Mouse (Mus musculus) hindbrain, embryonic 15.5 days (tissue): ENCODE measurements around the gene Plcd4. TPM values are rescaled to one million over a fixed set of nuclear protein-coding genes. Genes with fewer than 3 reads are reported as not detected.
A peak's percentile ranks its signal among the peaks of the same experiment; 100 is the strongest.

Source experiments
- ATAC-seq: fragments of 200-750 bp; cut with Nextera tagmentation; 2 replicates; pipeline ENCODE4 v1.8.0; 2017; ENCODE audit warnings: low read depth, moderate number of reproducible peaks, moderate TSS enrichment; ENCODE audit not compliant: low FRiP score
- H3K27ac ChIP-seq: fragments of 300-500 bp; sonication (generic); replicated peaks from 2 replicates; pipeline ENCODE4 v1.5.1; 2015; ENCODE audit warnings: mild to moderate bottlenecking, inconsistent platforms
- H3K27me3 ChIP-seq: fragments of 300-500 bp; sonication (generic); 2 replicates; pipeline ENCODE4 v1.6.1; 2015; ENCODE audit warnings: control low read depth, inconsistent platforms
- H3K36me3 ChIP-seq: fragments of 300-500 bp; sonication (generic); 2 replicates; pipeline ENCODE4 v1.6.1; 2015; ENCODE audit warnings: control low read depth, inconsistent platforms
- H3K4me1 ChIP-seq: fragments of 300-500 bp; sonication (generic); replicated peaks from 2 replicates; pipeline ENCODE4 v1.6.1; 2015; ENCODE audit warnings: control low read depth, inconsistent platforms
- H3K4me2 ChIP-seq: fragments of 300-500 bp; sonication (generic); 2 replicates; pipeline ENCODE4 v1.6.1; 2015; ENCODE audit warnings: moderate library complexity, mild to moderate bottlenecking, inconsistent platforms
- H3K4me3 ChIP-seq: fragments of 300-500 bp; sonication (generic); 2 replicates; pipeline ENCODE4 v1.5.1; 2015; ENCODE audit warnings: mild to moderate bottlenecking, inconsistent platforms
- H3K9ac ChIP-seq: fragments of 300-500 bp; sonication (generic); 2 replicates; pipeline ENCODE4 v1.6.1; 2015; ENCODE audit warnings: inconsistent platforms
- H3K9me3 ChIP-seq: fragments of 300-500 bp; sonication (generic); 2 replicates; pipeline ENCODE4 v1.6.1; 2016; ENCODE audit warnings: control low read depth, inconsistent platforms
- WGBS: fragments of 180-500 bp; shearing (Covaris S2); methylation state at CpG from one replicate; pipeline ENCODE4 v1.1.7; 2015; 5-methylcytosine and 5-hydroxymethylcytosine counted together
- polyA plus RNA-seq: library from polyadenylated mRNA; unstranded; fragments of >200 nt; fragmentation: Nextera tagmentation; extraction: Ambion mirVana; gene quantifications from 2 replicates; pipeline ENCODE4 v1.2.1, GENCODE M21; 2015

Gene Plcd4
- polyA plus RNA-seq, 1 experiment from 2014 or later: 6.1 TPM

DNA sequence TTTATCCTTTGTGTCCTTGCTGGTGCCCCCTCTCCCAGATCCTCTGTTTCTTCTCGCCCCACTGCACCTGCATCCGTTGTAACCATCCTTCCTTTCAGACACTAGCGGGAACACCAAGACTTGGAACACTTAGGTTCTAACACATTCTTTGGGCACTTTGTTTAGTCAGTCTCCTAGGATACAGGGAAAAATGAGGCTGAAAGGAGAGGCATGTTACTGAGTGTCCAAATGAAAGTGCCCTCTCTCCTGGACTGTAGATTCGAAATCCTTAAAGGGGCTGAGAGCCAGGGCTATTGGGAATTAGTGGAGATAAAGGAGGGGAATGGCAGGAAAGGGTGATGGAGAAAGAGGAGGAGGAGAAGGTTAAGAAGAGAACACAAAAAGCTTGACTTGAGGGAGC is 1.5 kb downstream of the Plcd4 start, which contains the start of gene Usp37:
Usp37 (minus strand) TSS at position 101 of the 400 bp plus-strand sequence.
- Histone ChIP-seq H3K36me3 (no peaks in the 10 kb centered on the region), H3K9ac (no peak within 1 kb of the TSS), H3K27me3 (no peaks in the 10 kb centered on the region), H3K27ac (peak within 1 kb of the TSS; percentile 61; the same call in 1 of the 2 replicates), H3K4me1 (peaks cover 11% of the 10 kb centered on the region), H3K4me2 (peak within 1 kb of the TSS; percentile 49), H3K9me3 (no peaks in the 10 kb centered on the region), H3K4me3 (peak within 1 kb of the TSS; percentile 22; the same call in 1 of the 2 replicates)
- no peak for ATAC-seq
- WGBS: 28% methylated on average over 4 of the region's 4 CpGs

GRCm38 (mm10) chr1:74559061-74559460 is 16.4 kb downstream of the Plcd4 start:
- Histone ChIP-seq H3K27me3 (no peaks in the 10 kb centered on the region), H3K9me3 (no peaks in the 10 kb centered on the region), H3K9ac (no peak overlapping the region), H3K4me3 (no peak overlapping the region), H3K36me3 (peaks cover 10% of the 10 kb centered on the region), H3K4me1 (no peaks in the 10 kb centered on the region), H3K4me2 (no peak overlapping the region), H3K27ac (no peak overlapping the region)
- no peak for ATAC-seq
- 90% methylated on average over 5 of the region's 5 CpGs for WGBS

DNA sequence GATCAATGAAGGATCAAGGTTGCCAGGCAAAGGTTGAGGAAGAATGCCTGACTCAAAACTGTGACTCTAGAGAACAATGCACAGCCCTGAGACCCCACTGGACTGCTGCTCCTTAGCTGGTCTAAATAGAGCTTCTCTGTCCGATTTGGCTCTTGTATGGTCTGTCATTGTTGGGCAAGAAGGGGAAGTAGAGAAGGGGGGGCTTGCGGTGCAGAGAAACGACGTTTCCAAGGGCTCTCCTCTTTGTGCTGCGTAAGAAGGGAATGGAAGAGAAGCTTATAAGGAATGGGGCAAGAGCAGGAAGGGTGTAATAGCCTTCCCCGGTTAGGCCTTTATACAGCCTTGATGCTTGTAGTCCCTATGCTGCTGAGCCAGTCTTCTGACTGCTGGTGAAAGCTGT is 23.1 kb downstream of the Plcd4 start:
- H3K9me3 ChIP-seq: no peaks in the 10 kb centered on the region

DNA sequence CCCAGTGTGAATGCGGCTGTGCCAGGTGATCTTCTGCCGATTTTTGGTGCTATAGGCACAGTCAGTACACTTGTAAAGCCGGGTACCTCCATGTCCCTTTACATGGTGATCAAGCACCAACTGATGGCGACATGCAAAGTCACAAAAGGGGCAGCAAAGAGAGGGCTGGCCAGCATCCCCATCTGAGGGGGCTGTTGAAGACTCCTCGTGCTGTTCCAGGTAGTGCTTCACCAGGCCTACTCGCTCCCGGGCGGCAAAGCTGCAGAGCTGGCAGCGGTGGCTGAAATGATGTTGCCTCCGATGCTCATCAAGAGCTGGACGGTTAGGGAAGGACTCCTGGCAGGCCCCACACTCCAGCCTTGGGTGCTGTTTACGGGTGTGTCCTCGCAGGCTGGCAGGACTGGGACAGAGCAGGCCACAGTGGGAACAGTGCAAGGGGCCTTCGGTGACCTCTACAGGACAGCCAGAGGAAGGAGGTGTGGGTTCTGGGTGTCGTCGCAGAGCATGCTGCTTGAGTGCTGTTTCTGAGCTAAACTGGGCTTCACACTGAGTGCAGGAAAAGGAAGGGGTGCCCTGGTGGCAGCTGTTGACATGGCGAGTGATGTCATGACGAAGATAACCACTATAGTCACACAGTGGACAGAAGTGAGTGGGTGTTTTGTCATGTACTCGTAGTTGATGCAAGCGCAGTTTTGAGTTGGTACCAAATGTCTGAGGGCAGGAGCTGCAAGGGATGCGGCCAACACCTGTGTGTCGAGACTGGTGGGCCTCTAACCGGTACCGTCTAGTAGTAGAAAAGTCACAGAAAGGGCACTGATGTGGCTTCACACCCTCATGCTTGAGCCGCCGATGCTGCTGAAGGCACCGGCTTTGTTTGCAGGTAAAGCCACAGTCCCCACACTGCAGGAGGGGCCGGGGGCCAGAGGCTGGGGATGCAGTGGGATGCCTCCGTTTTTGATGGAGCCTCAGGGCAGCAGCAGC is 27.3 kb downstream of the Plcd4 start:
- Histone ChIP-seq H3K4me2 (no peak overlapping the region), H3K9ac (no peak overlapping the region), H3K36me3 (peaks cover 83% of the 10 kb centered on the region), H3K27me3 (no peaks in the 10 kb centered on the region), H3K27ac (no peak overlapping the region), H3K9me3 (no peaks in the 10 kb centered on the region), H3K4me1 (no peaks in the 10 kb centered on the region), H3K4me3 (no peak overlapping the region)
- no peak for ATAC-seq
- WGBS: 94% methylated on average over 29 of the region's 29 CpGs

More for the DNA sequence above, 23.1 kb downstream of the Plcd4 start:
- H3K4me3 ChIP-seq: no peak overlapping the region
- H3K36me3 ChIP-seq: peaks cover 71% of the 10 kb centered on the region
- H3K4me2 ChIP-seq: no peak overlapping the region
- H3K27ac ChIP-seq: no peak overlapping the region
- WGBS: 66% methylated on average over 6 of the region's 6 CpGs
- no peaks in the 10 kb centered on the region for H3K27me3 ChIP-seq
- H3K9ac ChIP-seq: no peak overlapping the region
- H3K4me1 ChIP-seq: no peaks in the 10 kb centered on the region
- ATAC-seq: no peak

DNA sequence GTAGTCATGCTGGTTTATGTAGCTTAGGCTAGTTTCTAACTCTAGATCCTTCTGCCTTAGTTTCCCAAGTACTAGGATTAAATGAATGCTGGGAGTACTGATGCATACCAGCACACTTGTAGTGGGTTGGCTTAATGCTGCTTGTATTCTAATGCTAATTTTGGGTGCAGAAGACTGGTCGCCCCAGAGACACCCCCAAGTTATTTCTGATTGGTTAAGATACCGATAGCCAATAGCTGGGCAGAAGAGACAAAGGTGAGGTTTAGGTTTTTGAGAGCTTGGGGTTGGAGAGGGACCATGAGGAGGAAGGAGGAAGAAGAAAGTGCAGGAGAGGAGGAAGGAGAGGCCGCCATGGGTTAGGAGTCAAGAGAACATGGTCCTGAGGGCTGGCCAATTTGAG is 39.9 kb downstream of the Plcd4 start:
- Histone ChIP-seq H3K27me3 (no peaks in the 10 kb centered on the region), H3K36me3 (peaks cover 29% of the 10 kb centered on the region), H3K4me3 (no peak overlapping the region), H3K9ac (no peak overlapping the region), H3K4me2 (no peak overlapping the region), H3K9me3 (no peaks in the 10 kb centered on the region), H3K27ac (no peak overlapping the region), H3K4me1 (peaks cover 27% of the 10 kb centered on the region)
- no peak for ATAC-seq
- 77% methylated on average over 3 of the region's 3 CpGs for WGBS

- Histone ChIP-seq H3K27ac (no peak overlapping the region), H3K36me3 (peaks cover 11% of the 10 kb centered on the region), H3K9ac (no peak overlapping the region), H3K9me3 (no peaks in the 10 kb centered on the region), H3K4me1 (peaks cover 38% of the 10 kb centered on the region), H3K27me3 (no peaks in the 10 kb centered on the region), H3K4me3 (no peak overlapping the region), H3K4me2 (no peak overlapping the region)
- 95% methylated on average over 3 of the region's 3 CpGs for WGBS
- ATAC-seq: no peak
Observed at GRCm38 (mm10) chr1:74584616-74585398, 42.1 kb downstream of the Plcd4 start.

GRCm38 (mm10) chr1:74587233-74587772 is 44.6 kb downstream of the Plcd4 start:
- Histone ChIP-seq H3K27ac (peak overlapping the region; percentile 90), H3K27me3 (no peaks in the 10 kb centered on the region), H3K4me1 (peaks cover 38% of the 10 kb centered on the region), H3K9me3 (no peaks in the 10 kb centered on the region), H3K4me3 (peak overlapping the region; percentile 94), H3K36me3 (peaks cover 30% of the 10 kb centered on the region), H3K9ac (peak overlapping the region; percentile 80), H3K4me2 (peak overlapping the region; percentile 75)
- under 1% methylated on average over 24 of the region's 24 CpGs for WGBS
- ATAC-seq: no peak

DNA sequence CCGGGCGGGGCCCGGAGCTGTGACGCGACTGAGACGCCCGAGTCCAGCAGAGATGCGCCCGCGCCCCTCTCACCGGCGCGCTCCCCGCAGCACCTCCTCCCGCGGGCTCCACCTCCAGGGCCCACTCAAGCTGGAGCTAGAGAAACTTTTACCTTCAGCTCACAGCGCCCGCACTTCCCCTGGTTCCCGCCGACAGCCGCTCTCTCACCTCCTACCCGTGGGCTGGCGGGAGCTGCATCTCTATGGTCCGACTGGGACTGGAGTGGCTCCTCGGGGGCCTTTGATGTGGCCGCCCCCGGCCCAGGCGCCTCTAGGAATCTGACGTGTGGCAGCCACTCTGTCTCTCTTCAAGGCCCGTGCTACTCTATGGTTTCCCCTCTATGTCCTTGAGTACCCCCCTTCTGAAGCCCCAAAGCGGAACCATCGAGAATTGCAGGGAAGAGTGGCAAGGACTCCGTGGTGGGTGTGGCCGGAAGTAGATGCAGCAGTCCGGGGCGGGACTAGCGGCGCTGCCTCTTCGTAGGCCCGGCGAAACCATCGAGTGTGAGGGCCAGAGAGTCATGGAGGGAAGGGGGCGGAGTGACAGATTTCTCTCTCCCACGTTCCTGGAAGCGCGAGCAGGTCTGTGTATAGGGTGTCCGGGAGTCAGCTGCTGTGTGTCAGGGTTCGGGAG is 45.2 kb downstream of the Plcd4 start, which contains the start of the genes Zfp142 and Bcs1l:
Zfp142 (minus strand) TSS at position 474 of the 673 bp plus-strand sequence.
Bcs1l (plus strand) TSS at position 517 of the 673 bp plus-strand sequence.
- Histone ChIP-seq H3K9ac (peak within 1 kb of the TSS; percentile 80), H3K27me3 (no peaks in the 10 kb centered on the region), H3K4me3 (peak within 1 kb of the TSS; percentile 94), H3K36me3 (peaks cover 31% of the 10 kb centered on the region), H3K9me3 (no peaks in the 10 kb centered on the region), H3K27ac (peak within 1 kb of the TSS; percentile 90), H3K4me1 (peaks cover 38% of the 10 kb centered on the region), H3K4me2 (peak within 1 kb of the TSS; percentile 75)
- peak; percentile 99 for ATAC-seq
- WGBS: under 1% methylated on average over 48 of the region's 48 CpGs

GRCm38 (mm10) chr1:74594434-74594833 is 51.7 kb downstream of the Plcd4 start:
- H3K27me3 ChIP-seq: no peaks in the 10 kb centered on the region
- peaks cover 2% of the 10 kb centered on the region for H3K4me1 ChIP-seq
- no peak overlapping the region for H3K9ac ChIP-seq
- peaks cover 65% of the 10 kb centered on the region for H3K36me3 ChIP-seq
- no peak for ATAC-seq
- no peak overlapping the region for H3K4me2 ChIP-seq
- H3K27ac ChIP-seq: no peak overlapping the region
- H3K4me3 ChIP-seq: no peak overlapping the region
- 91% methylated on average over 8 of the region's 8 CpGs for WGBS
- no peaks in the 10 kb centered on the region for H3K9me3 ChIP-seq

DNA sequence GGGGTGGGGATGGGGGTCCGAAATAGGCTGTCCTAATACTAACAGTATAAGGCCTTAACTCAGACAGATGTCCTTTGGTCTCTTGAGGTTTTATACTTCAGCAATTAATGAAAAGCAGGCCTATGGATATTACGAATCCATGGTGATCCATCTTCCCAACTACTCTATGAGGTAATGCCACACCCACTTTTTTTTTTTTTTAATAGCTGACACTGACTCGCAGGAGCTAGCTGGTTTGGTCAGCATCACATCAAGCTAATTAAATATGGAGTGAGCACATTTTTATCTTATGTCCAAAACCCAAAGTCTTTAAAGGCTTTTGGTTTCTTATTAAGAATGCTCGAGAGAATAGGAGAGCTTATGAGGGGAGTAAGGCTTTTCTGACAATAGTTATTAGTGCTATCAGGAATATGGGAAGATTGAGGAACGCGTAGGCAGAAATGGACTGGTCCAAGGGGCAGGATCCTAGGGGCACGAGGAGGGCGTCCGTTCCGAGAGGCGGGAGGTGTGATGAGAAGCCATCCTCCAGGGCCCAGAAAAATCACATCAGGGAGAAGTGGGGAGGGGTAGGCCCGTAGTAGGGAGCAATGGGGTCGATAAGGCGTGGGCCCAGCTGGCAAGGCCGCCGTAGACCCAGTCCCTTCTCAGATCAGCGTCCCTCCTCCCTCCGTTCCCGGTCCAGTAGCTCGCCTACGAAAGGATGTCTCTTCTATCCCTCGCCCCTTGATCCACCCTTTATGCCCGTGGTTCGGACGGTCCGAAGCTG is 58.0 kb downstream of the Plcd4 start:
- WGBS: 9% methylated on average over 26 of the region's 26 CpGs
- H3K36me3 ChIP-seq: peaks cover 26% of the 10 kb centered on the region
- peak overlapping the region; percentile 92 for H3K4me2 ChIP-seq
- H3K27ac ChIP-seq: peak overlapping the region; percentile 73
- peak overlapping the region; percentile 76 for H3K4me3 ChIP-seq
- peaks cover 15% of the 10 kb centered on the region for H3K4me1 ChIP-seq
- peak overlapping the region; percentile 77 for H3K9ac ChIP-seq
- H3K27me3 ChIP-seq: no peaks in the 10 kb centered on the region
- peak; percentile 78 for ATAC-seq
- no peaks in the 10 kb centered on the region for H3K9me3 ChIP-seq
